Mouse (Mus musculus) hindbrain, postnatal 0 days (tissue): ENCODE measurements at regions not wholly inside any gene's neighbourhood (a gene's known extent, or its start where the extent isn't known, plus 50 kb on each side); places are given as distances from the start of the nearest gene placed in this dataset.

Experiments
- ATAC-seq: fragments of 200-750 bp; cut with Nextera tagmentation; 2 replicates; pipeline ENCODE4 v1.8.0; 2017; ENCODE audit warnings: mild to moderate bottlenecking, moderate TSS enrichment, moderate library complexity
- DNase-seq: peaks from one replicate; pipeline ENCODE4 v3.0.0-alpha.2; 2015; ENCODE audit warnings: low spot score
- H3K27ac ChIP-seq: fragments of 300-500 bp; sonication (generic); 2 replicates; pipeline ENCODE4 v1.5.1; 2014; ENCODE audit warnings: mild to moderate bottlenecking
- H3K27me3 ChIP-seq: fragments of 300-500 bp; sonication (generic); 2 replicates; pipeline ENCODE4 v1.6.1; 2014; ENCODE audit warnings: low read length, mixed read lengths; ENCODE audit not compliant: insufficient read depth
- H3K36me3 ChIP-seq: fragments of 300-500 bp; sonication (generic); 2 replicates; pipeline ENCODE4 v1.6.1; 2014; ENCODE audit warnings: low read length, mixed read lengths; ENCODE audit not compliant: insufficient read depth
- H3K4me1 ChIP-seq: fragments of 300-500 bp; sonication (generic); 2 replicates; pipeline ENCODE4 v1.6.1; 2014; ENCODE audit warnings: antibody characterized with exemption, low read length, mixed read lengths; ENCODE audit not compliant: insufficient read depth
- H3K4me2 ChIP-seq: fragments of 300-500 bp; sonication (generic); 2 replicates; pipeline ENCODE4 v1.6.1; 2014; ENCODE audit warnings: low read depth, mild to moderate bottlenecking, low read length, moderate library complexity, mixed read lengths
- H3K4me3 ChIP-seq: fragments of 300-500 bp; sonication (generic); 2 replicates; pipeline ENCODE4 v1.5.1; 2014; ENCODE audit warnings: low read length
- H3K9ac ChIP-seq: fragments of 300-500 bp; sonication (generic); replicated peaks from 2 replicates; pipeline ENCODE4 v1.6.1; 2014; ENCODE audit warnings: mild to moderate bottlenecking, low read length, moderate library complexity, mixed read lengths
- H3K9me3 ChIP-seq: fragments of 300-500 bp; sonication (generic); 2 replicates; pipeline ENCODE4 v1.6.1; 2016; ENCODE audit warnings: low read length, mixed read lengths
- CTCF ChIP-seq: IDR thresholded peaks from 2 replicates; pipeline ENCODE4 v1.5.1; 2016; ENCODE audit warnings: antibody characterized with exemption, control low read depth, low read depth
- WGBS: fragments of 180-500 bp; shearing (Covaris S2); extraction: QIAGEN DNeasy Blood & Tissue Kit; methylation state at CpG from one replicate; pipeline ENCODE4 v1.1.7; 2014; 5-methylcytosine and 5-hydroxymethylcytosine counted together

- ATAC-seq (no peak), DNase-seq (no peak)
- no peak for TF ChIP-seq CTCF
- Histone ChIP-seq H3K4me2 (no peak overlapping the region), H3K27ac (no peak overlapping the region), H3K9ac (no peak overlapping the region), H3K27me3 (no peaks in the 10 kb centered on the region), H3K9me3 (no peaks in the 10 kb centered on the region), H3K4me1 (no peaks in the 10 kb centered on the region), H3K36me3 (no peaks in the 10 kb centered on the region), H3K4me3 (no peak overlapping the region)
- 92% methylated on average over 7 of the region's 7 CpGs for WGBS
Observed at GRCm38 (mm10) chr16:29981543-29981942, 82.6 kb upstream of the Hes1 start.

- H3K9ac ChIP-seq = no peak overlapping the region
- H3K4me3 ChIP-seq = no peak overlapping the region
- no peaks in the 10 kb centered on the region for H3K36me3 ChIP-seq
- no peak for ATAC-seq
- no peaks in the 10 kb centered on the region for H3K9me3 ChIP-seq
- H3K27ac ChIP-seq = no peak overlapping the region
- H3K27me3 ChIP-seq = no peaks in the 10 kb centered on the region
- no peak for DNase-seq
- H3K4me2 ChIP-seq = no peak overlapping the region
- 94% methylated on average over 8 of the region's 8 CpGs for WGBS
- H3K4me1 ChIP-seq = no peaks in the 10 kb centered on the region
- TF ChIP-seq CTCF = no peak
Observed at GRCm38 (mm10) chr16:29982224-29982785, 81.9 kb upstream of the Hes1 start.

GRCm38 (mm10) chr16:29983161-29983560, 81.0 kb upstream of the Hes1 start:
- no peak for TF ChIP-seq CTCF
- no peak for ATAC-seq
- DNase-seq = no peak
- no peaks in the 10 kb centered on the region for H3K36me3 ChIP-seq
- 81% methylated on average over 7 of the region's 7 CpGs for WGBS
- no peak overlapping the region for H3K9ac ChIP-seq
- no peaks in the 10 kb centered on the region for H3K9me3 ChIP-seq
- no peaks in the 10 kb centered on the region for H3K4me1 ChIP-seq
- no peak overlapping the region for H3K27ac ChIP-seq
- no peaks in the 10 kb centered on the region for H3K27me3 ChIP-seq
- H3K4me3 ChIP-seq = no peak overlapping the region
- no peak overlapping the region for H3K4me2 ChIP-seq

GRCm38 (mm10) chr16:29985126-29985931, 78.9 kb upstream of the Hes1 start:
- Histone ChIP-seq H3K4me3 (no peak overlapping the region), H3K9ac (no peak overlapping the region), H3K27ac (no peak overlapping the region), H3K36me3 (no peaks in the 10 kb centered on the region), H3K4me2 (no peak overlapping the region), H3K4me1 (no peaks in the 10 kb centered on the region), H3K27me3 (no peaks in the 10 kb centered on the region), H3K9me3 (no peaks in the 10 kb centered on the region)
- DNase-seq (no peak), ATAC-seq (no peak)
- WGBS = 90% methylated on average over 11 of the region's 11 CpGs
- TF ChIP-seq CTCF = no peak

GRCm38 (mm10) chr16:29987595-29987994, 76.6 kb upstream of the Hes1 start:
- TF ChIP-seq CTCF = no peak
- Histone ChIP-seq H3K4me1 (no peaks in the 10 kb centered on the region), H3K36me3 (no peaks in the 10 kb centered on the region), H3K4me2 (no peak overlapping the region), H3K27ac (no peak overlapping the region), H3K9me3 (no peaks in the 10 kb centered on the region), H3K4me3 (no peak overlapping the region), H3K9ac (no peak overlapping the region), H3K27me3 (no peaks in the 10 kb centered on the region)
- WGBS = 87% methylated on average over 4 of the region's 4 CpGs
- ATAC-seq (no peak), DNase-seq (no peak)

- no peak overlapping the region for H3K9ac ChIP-seq
- H3K4me2 ChIP-seq = no peak overlapping the region
- DNase-seq = no peak
- ATAC-seq = no peak
- H3K9me3 ChIP-seq = no peaks in the 10 kb centered on the region
- no peaks in the 10 kb centered on the region for H3K27me3 ChIP-seq
- H3K4me3 ChIP-seq = no peak overlapping the region
- no peaks in the 10 kb centered on the region for H3K4me1 ChIP-seq
- H3K27ac ChIP-seq = no peak overlapping the region
- H3K36me3 ChIP-seq = no peaks in the 10 kb centered on the region
- 95% methylated on average over 6 of the region's 6 CpGs for WGBS
- TF ChIP-seq CTCF = no peak
Observed at GRCm38 (mm10) chr16:29987999-29988398, 76.2 kb upstream of the Hes1 start.

GRCm38 (mm10) chr16:29989308-29989707, 74.9 kb upstream of the Hes1 start:
- DNase-seq (no peak), ATAC-seq (no peak)
- Histone ChIP-seq H3K4me1 (no peaks in the 10 kb centered on the region), H3K4me2 (no peak overlapping the region), H3K27me3 (no peaks in the 10 kb centered on the region), H3K36me3 (no peaks in the 10 kb centered on the region), H3K9me3 (no peaks in the 10 kb centered on the region), H3K27ac (no peak overlapping the region), H3K9ac (no peak overlapping the region), H3K4me3 (no peak overlapping the region)
- TF ChIP-seq CTCF = no peak
- 25% methylated on average over 1 of the region's 1 CpGs for WGBS
